Mouse (Mus musculus): ENCODE results near the gene 6330409D20Rik.

The 6330409D20Rik gene

GRCm38 (mm10) chr2:32722046-32722445 is 18.8 kb downstream of the 6330409D20Rik start:
- DNase-seq = no peak

GRCm38 (mm10) chr2:32720681-32721229 is 20.1 kb downstream of the 6330409D20Rik start, which contains the start of gene Sh2d3c:
TSS of gene Sh2d3c (plus strand) at chr2:32721055.
- DNase-seq = peak; percentile 72

- no peak for DNase-seq
Measured at GRCm38 (mm10) chr2:32720053-32720452, 20.8 kb downstream of the 6330409D20Rik start.

GRCm38 (mm10) chr2:32718761-32719160 is 22.1 kb downstream of the 6330409D20Rik start:
- DNase-seq = no peak

GRCm38 (mm10) chr2:32714987-32715425 is 25.8 kb downstream of the 6330409D20Rik start:
- DNase-seq = peak; percentile 61

GRCm38 (mm10) chr2:32714117-32714986 is 26.5 kb downstream of the 6330409D20Rik start:
- DNase-seq = no peak

- peak; percentile 96 for DNase-seq
Measured at GRCm38 (mm10) chr2:32712934-32713817, 27.6 kb downstream of the 6330409D20Rik start, which contains the start of gene Cdk9. TSS of gene Cdk9 (minus strand) at chr2:32713076.

- peak; percentile 97 for DNase-seq
Measured at GRCm38 (mm10) chr2:32712586-32712933, 28.3 kb downstream of the 6330409D20Rik start.

GRCm38 (mm10) chr2:32712108-32712551 is 28.7 kb downstream of the 6330409D20Rik start:
- peak; percentile 84 for DNase-seq

- DNase-seq = peak; percentile 2
Measured at GRCm38 (mm10) chr2:32711301-32712056, 29.3 kb downstream of the 6330409D20Rik start.

GRCm38 (mm10) chr2:32710425-32710824 is 30.4 kb downstream of the 6330409D20Rik start:
- DNase-seq = no peak

- DNase-seq = no peak
Measured at GRCm38 (mm10) chr2:32709521-32710137, 31.2 kb downstream of the 6330409D20Rik start.

- peak; percentile 84 for DNase-seq
Measured at GRCm38 (mm10) chr2:32708643-32709042, 32.2 kb downstream of the 6330409D20Rik start.

GRCm38 (mm10) chr2:32706971-32707370 is 33.8 kb downstream of the 6330409D20Rik start:
- no peak for DNase-seq

GRCm38 (mm10) chr2:32705018-32705417 is 35.8 kb downstream of the 6330409D20Rik start:
- no peak for DNase-seq

GRCm38 (mm10) chr2:32704021-32704421 is 36.8 kb downstream of the 6330409D20Rik start, which contains the start of gene Fpgs:
TSS of gene Fpgs (minus strand) at chr2:32704145.
- DNase-seq = no peak

- DNase-seq = no peak
Measured at GRCm38 (mm10) chr2:32703046-32703445, 37.8 kb downstream of the 6330409D20Rik start.

GRCm38 (mm10) chr2:32700966-32701743 is 39.7 kb downstream of the 6330409D20Rik start:
- no peak for DNase-seq

- DNase-seq = no peak
Measured at GRCm38 (mm10) chr2:32699680-32700079, 41.1 kb downstream of the 6330409D20Rik start.

GRCm38 (mm10) chr2:32694691-32695090 is 46.1 kb downstream of the 6330409D20Rik start:
- no peak for DNase-seq
